Mouse (Mus musculus): Measurements from ENCODE around the gene Prdm5. TPM values are rescaled to one million over a fixed set of nuclear protein-coding genes. Genes with fewer than 3 reads are reported as not detected.

The Prdm5 gene
- polyA plus RNA-seq, 1 experiment from 2014 or later = 5.9 TPM

Other genes with a start within 250 kb of the Prdm5 start
- 4.5 and 6.7 TPM in 2 replicates for gene Ndnf, start 107.4 kb upstream of the Prdm5 start, polyA plus RNA-seq (2014; fragmentation: Nextera tagmentation; extraction: Ambion mirVana)
- gene 4930544G11Rik, start 173.6 kb downstream of the Prdm5 start, polyA plus RNA-seq (2014; fragmentation: Nextera tagmentation; extraction: Ambion mirVana) = not detected in 2 replicates